Mouse (Mus musculus) heart, adult 2 months (tissue): Measurements from ENCODE around the gene Tnni3k.

Experiments used
- CTCF ChIP-seq: fragments of 200-600 bp; IDR thresholded peaks from 2 replicates; pipeline ENCODE4 v1.8.1; 2022; ENCODE audit warnings: antibody characterized with exemption, mild to moderate bottlenecking, moderate library complexity
- EP300 ChIP-seq: fragments of 200-500 bp; IDR thresholded peaks from 2 replicates; pipeline ENCODE4 v1.6.1; 2011; ENCODE audit warnings: low read depth, low read length, control low read depth; ENCODE audit not compliant: insufficient read depth
- POLR2A ChIP-seq: fragments of 200-500 bp; IDR thresholded peaks from 2 replicates; pipeline ENCODE4 v1.6.1; 2011; ENCODE audit warnings: mild to moderate bottlenecking, low read depth, low read length, control low read depth; ENCODE audit not compliant: insufficient read depth

- TF ChIP-seq POLR2A (no peak), CTCF (no peak), EP300 (no peak)
Observed at GRCm38 (mm10) chr3:154881428-154881986, 173.7 kb downstream of the Tnni3k start.
